Mouse (Mus musculus) left cerebral cortex, adult 9 months (tissue): ENCODE results near the gene Lrr1.
"Not testable (repeated sequence)": the region's sequence is repeated elsewhere in the genome, so short reads cannot be mapped to it uniquely, and the experiment has no call there.

ENCODE experiments used
- DNase-seq, 2 experiments: peaks; one replicate each; pipeline ENCODE4 v3.0.0; 2022; ENCODE audit warnings: low spot score in 2 of 2

Lrr1 gene

GRCm38 (mm10) chr12:69168461-69169106, at the start of gene Lrr1:
TSS of gene Lrr1 (plus strand) at chr12:69168814.
- peak; percentile 58 to 91 for DNase-seq

GRCm38 (mm10) chr12:69119908-69120307, 48.7 kb upstream of the Lrr1 start:
- no peak for DNase-seq

- no peak for DNase-seq
Measured at GRCm38 (mm10) chr12:69122801-69123200, 45.8 kb upstream of the Lrr1 start.

GRCm38 (mm10) chr12:69125066-69125465, 43.5 kb upstream of the Lrr1 start:
- DNase-seq = no peak

GRCm38 (mm10) chr12:69127170-69127569, 41.4 kb upstream of the Lrr1 start:
- peak in 1 of 2 experiments; percentile 4 for DNase-seq

- no peak for DNase-seq
Measured at GRCm38 (mm10) chr12:69127626-69128025, 41.0 kb upstream of the Lrr1 start.

- no peak for DNase-seq
Measured at GRCm38 (mm10) chr12:69129634-69130310, 38.8 kb upstream of the Lrr1 start.

GRCm38 (mm10) chr12:69130486-69130885, 38.1 kb upstream of the Lrr1 start:
- DNase-seq = no peak

- no peak for DNase-seq
Measured at GRCm38 (mm10) chr12:69131267-69131666, 37.3 kb upstream of the Lrr1 start.

- peak in 1 of 2 experiments; percentile 32 for DNase-seq
Measured at GRCm38 (mm10) chr12:69131981-69132380, 36.6 kb upstream of the Lrr1 start.

GRCm38 (mm10) chr12:69139201-69139600, 29.4 kb upstream of the Lrr1 start:
- no peak for DNase-seq

GRCm38 (mm10) chr12:69139841-69140240, 28.8 kb upstream of the Lrr1 start:
- no peak for DNase-seq

GRCm38 (mm10) chr12:69143460-69143859, 25.2 kb upstream of the Lrr1 start:
- no peak for DNase-seq

GRCm38 (mm10) chr12:69147166-69147735, 21.4 kb upstream of the Lrr1 start:
- no peak for DNase-seq

- DNase-seq = no peak
Measured at GRCm38 (mm10) chr12:69150049-69150448, 18.6 kb upstream of the Lrr1 start.

- DNase-seq = no peak
Measured at GRCm38 (mm10) chr12:69155923-69156322, 12.7 kb upstream of the Lrr1 start.

- no peak for DNase-seq
Measured at GRCm38 (mm10) chr12:69156436-69156835, 12.2 kb upstream of the Lrr1 start.

GRCm38 (mm10) chr12:69157107-69157506, 11.5 kb upstream of the Lrr1 start:
- no peak for DNase-seq

- no peak for DNase-seq
Measured at GRCm38 (mm10) chr12:69158366-69158764, 10.2 kb upstream of the Lrr1 start.

- DNase-seq = peak; percentile 97 to 99
Measured at GRCm38 (mm10) chr12:69158765-69159577, 9.6 kb upstream of the Lrr1 start, which contains the start of gene Rps29. TSS of gene Rps29 (minus strand) at chr12:69159186.

- peak in 1 of 2 experiments; percentile 31 for DNase-seq
Measured at GRCm38 (mm10) chr12:69159578-69159940, 9.1 kb upstream of the Lrr1 start.

- DNase-seq = not testable (repeated sequence)
Measured at GRCm38 (mm10) chr12:69160677-69161076, 7.9 kb upstream of the Lrr1 start.
